Mouse (Mus musculus): Measurements from ENCODE around the gene Gm42688.

Gm42688 gene

GRCm38 (mm10) chr6:83084477-83084876 lies 16.9 kb upstream of the Gm42688 start:
- no peak for DNase-seq (ENCODE audit: low spot score)

GRCm38 (mm10) chr6:83086121-83087035 lies 15.0 kb upstream of the Gm42688 start, which contains the start of gene Lbx2:
Lbx2 (plus strand) TSS chr6:83086367.
- DNase-seq (ENCODE audit: low spot score), result peak; percentile 47

DNA sequence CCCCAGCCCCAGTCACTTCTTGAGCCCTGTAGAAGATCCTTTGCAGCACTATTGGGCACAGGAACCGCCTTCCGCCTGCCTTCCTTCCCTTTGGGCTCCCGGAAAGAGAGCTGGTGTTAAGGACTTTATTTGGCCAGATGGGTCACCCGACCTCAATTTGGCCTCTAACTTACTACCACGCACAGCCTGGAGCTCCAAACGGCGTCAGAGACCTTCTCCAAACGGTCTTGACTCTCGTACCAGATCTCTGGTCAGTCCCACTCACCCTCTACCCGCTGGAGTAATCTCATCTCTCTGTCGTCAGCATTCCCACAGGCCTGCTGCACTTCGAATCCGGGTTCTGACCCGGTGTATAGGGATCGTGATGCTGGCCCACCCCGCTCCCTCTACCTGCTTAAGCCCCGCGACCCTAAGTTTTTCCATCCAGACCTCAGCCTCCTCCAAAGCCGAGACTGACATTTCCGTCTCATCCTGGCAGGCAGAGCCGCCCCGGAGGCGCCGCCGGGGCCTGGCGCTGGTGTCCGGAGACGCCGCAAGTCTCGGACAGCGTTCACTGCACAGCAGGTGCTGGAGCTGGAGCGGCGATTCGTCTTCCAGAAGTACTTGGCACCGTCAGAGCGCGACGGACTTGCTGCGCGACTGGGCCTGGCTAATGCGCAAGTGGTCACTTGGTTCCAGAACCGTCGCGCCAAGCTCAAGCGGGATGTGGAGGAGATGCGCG lies 14.1 kb upstream of the Gm42688 start:
- DNase-seq (ENCODE audit: low spot score), result peak; percentile 46

DNA sequence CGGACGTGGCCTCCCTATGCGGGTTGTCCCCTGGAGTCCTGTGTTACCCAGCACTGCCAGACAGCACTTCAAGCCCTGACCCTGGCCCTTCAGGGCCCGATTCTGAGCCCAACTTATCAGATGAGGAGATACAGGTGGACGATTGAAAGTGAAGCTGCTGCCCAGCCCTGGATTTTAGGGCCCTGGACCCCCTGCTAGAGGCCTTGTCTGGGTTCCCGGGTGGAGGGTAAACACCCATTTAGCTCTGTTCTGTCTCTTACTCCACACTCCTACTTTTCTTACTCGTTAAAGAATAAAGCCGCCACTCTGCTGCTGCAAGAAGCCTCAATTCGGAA lies 13.5 kb upstream of the Gm42688 start:
- DNase-seq (ENCODE audit: low spot score), result no peak

DNA sequence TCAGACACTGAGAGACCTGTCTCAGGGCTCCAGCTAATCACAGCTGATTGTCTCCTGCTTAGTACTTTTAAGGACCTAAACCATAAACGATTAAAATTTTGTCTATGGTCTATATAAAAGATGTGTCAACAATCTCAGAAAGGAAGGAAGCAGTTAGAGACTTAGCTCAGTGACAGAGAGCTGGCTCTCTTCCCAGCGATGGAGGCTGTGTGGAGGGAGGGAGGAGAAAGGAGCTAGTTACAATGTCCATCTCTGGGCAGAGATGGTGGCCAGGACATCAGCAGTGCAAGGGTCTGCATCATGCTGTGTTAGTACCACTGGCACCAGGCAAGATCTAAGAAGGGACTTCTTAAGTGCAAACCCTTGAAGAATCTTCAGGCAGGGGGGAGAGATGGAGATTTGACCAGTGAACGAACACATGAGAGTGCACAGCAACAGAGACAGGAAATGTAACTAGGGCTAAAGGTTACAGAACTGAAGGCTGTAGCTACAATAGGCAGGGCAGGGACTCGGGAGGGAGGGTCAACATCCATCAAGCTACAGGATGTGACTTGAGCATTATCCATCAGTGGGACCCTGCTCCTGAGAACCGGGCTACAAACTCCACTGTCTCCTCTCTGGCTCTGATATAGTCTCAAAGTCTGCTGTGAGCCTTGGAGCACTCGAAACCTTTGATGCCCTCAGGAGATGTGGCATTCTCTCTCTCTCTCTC lies 8.8 kb upstream of the Gm42688 start:
- DNase-seq (ENCODE audit: low spot score), result no peak

DNA sequence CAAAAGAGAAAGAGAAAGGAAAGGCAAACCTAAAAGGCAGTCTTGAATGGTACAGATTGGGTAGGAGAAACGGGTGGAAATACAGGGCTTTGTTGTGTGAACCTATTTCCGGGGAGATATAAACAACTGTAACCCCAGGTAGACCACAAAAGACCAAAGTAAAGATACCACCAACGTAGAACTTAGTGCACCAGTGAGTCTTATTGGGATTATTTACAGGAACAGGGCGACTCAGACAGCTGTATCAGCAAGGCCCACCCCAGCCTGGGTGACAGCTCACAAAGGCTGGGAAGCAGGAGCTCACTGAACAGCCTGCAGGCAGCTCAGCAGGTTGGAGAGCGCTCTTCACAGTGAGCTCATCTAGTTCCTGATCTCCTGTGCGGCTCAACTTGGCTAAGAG lies 5.4 kb upstream of the Gm42688 start:
- DNase-seq (ENCODE audit: low spot score), result no peak

DNA sequence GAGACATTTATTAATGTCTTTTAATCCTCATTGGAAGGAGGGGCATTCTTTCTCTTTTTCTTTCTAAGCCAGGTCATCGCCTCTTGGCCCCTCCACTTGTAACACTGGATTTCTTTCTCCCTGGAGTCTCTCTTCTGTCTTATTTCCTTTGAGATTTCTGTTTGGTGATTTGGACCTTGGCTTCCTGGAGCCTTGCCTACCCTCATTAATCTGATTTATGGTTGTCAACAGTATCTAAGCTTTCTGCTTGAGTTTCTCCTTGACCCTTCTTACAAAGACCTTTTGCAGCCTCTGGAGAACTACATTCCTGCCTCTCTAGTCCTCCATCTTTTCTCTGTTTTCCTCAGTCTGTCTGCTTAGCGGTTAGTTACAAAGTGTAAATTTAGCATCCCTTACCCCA lies 3.0 kb upstream of the Gm42688 start:
- DNase-seq (ENCODE audit: low spot score), result no peak

DNA sequence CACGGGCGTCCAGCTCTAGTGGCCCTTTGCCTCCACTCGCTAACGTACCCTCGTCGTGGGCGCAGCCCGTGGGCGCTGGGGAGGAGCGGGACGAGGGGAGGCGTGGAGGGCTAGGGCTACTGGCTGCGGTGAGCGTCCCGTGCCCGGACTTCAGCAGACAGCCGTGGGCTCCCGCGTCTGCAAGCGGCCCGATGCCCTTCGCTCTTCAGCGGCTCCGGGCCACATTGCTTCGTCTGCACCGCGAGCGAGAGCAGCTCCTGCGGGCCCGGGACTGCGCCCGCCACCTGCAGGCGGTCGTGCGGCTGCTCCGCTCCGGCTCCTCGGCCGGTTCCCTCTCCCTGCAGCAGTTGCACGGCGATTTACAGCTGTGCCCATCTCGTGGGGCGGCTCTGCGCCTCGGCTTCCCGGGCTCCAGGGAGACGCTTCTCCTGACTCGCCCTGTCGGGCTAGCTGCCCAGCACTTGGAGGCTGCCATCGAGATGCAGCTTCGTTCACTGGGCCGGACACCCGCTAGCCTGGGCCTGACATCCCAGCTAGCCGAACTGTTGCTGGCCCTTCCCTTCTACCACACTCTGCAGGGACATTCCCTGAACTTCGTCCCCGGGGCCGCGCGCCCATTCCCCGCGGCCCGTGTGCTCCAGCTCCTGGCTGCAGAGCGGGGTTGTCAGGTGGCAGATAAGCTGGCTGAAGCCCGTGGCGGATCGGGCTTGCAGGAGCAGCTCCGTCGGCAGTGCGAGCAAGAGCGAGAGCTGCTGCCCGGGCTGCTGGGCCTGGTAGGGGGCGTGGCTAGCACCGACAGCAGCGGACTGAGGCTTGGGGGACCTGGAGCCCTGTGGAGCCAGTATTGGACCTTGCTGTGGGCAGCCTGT lies 505 bp downstream of the Gm42688 start:
- peak; percentile 73 for DNase-seq (ENCODE audit: low spot score)

DNA sequence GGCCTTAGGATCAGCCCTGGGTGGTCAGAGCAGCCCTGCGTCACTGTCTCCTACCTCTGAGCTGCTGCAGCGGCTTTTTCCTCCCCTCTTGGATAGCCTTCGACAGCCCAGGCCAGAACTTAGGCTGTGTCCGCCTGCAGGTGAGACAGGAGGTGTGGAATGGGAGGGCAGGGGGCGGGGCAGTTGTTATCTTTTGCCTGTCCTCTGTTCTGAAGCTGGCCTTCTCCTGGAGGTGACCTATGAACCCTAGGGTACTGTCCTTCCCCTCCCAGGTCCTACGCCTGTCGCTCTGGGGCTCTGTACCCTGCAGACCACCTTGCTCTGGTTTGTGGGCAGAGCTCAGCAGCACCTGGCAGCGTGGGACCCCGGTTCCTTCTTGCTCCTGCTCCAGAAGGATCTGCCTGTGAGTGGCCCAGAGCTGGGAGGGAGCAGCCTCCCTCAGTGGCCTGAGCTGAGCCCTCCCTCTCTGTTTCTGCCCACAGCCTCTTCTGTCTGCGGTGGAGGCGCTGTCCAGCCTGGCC lies 1.8 kb downstream of the Gm42688 start:
- no peak for DNase-seq (ENCODE audit: low spot score)

- no peak for DNase-seq (ENCODE audit: low spot score)
Measured at GRCm38 (mm10) chr6:83104158-83104557, 2.7 kb downstream of the Gm42688 start.

DNA sequence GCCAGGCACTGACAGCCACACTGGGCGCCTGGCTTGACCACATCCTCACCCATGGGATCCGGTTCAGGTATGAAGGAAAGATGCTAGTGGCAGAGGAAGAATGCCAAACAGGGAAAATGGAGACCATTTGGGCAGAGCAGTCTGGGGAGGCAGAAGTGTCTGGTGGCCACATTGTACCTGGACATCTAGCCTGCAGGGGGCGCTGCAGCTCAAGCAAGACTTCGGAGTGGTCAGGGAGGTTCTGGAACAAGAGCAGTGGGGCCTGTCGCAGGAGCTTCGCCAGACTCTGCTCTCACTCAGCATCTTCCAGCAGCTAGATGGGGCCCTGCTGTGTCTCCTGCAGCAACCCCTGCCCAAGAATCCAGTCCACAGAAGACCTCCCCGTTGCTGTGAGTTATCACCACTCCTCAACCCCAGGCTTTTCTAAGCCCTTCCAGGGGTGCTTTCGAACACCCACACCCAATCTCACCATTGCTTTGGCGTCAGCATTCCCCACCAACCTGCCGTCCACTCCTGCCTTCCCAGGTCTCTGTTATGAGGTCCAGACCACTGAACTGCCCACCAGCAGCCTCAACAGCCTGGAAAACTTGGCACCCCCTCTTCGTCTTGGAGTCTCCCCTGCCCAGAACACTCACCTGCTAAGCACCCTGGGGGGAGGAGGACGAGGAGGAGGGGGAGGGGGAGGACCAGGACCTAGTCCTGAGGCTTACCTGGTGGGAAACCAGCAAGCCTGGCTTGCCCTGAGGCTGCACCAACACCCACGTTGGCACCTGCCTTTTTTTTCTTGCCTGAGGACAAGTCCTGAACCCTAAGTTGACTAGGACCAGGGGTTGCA lies 6.4 kb downstream of the Gm42688 start:
- peak; percentile 77 for DNase-seq (ENCODE audit: low spot score)

DNA sequence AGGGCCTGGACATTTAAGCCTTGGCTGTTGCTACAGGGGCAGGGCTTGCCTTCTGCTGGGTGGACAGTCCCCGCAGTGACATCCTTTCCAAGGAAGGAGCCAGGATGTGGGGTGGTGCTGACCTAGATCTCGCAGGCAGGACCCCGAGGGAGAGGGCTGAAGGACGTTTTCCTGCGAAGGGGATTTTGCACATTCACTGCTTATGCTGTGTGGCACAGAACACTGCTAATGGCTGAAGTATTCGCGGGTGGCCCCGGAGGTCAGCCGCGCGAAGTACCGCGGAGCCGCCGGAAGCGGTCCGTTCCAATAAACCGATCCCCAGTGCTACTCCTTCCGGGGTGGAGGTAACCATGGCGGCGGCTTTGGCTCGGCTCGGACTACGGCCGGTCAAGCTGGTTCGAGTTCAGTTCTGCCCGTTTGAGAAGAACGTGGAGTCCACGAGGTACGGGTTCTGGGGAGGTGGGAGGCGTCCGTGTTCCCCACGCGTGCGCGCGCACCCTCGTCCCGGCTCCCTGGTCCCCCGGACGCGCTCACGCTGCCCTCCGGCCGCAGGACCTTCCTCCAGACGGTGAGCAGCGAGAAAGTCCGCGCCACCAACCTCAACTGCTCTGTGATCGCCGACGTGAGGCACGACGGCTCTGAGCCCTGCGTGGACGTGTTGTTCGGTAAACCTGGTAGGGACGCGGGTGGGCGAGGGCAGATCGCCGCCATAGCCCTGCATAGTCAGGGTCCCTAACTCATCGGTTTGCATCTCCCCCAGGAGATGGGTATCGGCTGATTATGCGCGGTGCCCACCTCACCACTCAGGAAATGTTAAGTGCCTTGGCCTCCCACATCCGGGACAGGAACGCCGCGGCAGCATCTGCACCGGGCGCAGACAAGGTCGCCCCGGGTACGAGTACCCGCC lies 7.6 kb downstream of the Gm42688 start, which contains the start of gene Mrpl53:
Gene Mrpl53, plus strand, starts transcription at position 279 of the 907 bp plus-strand sequence.
- peak; percentile 81 for DNase-seq (ENCODE audit: low spot score)

- DNase-seq (ENCODE audit: low spot score), result no peak
Measured at GRCm38 (mm10) chr6:83111510-83112136, 10.2 kb downstream of the Gm42688 start.

- peak; percentile 95 for DNase-seq (ENCODE audit: low spot score)
Measured at GRCm38 (mm10) chr6:83115011-83115671, 13.7 kb downstream of the Gm42688 start, which contains the start of gene Mogs. Mogs (plus strand) TSS chr6:83115496.

DNA sequence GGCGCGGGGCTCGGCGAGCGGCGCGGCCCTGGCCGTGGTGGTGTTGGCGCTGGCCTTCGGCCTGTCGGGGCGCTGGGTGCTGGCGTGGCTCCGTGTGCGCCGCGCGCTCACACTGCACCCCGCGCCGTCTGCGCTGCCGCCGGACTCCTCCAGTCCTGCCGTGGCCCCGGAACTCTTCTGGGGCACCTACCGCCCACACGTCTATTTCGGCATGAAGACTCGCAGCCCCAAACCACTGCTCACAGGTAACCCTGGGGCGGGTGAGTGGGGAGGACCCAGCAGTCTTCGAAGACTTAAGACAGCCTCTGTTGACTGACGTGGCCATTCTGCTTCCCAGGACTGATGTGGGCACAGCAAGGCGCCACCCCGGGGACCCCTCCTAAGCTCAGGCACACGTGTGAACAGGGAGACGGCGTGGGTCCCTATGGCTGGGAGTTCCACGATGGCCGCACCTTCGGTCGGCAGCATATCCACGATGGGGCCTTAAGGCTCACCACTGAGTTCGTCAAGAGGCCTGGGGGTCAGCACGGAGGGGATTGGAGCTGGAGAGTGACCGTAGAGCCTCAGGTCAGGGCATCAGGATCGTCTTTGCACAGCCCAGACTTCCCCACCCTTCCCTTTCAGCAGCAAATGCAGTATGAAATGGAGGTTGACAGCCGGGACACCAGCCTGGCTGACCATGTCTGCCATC lies 14.4 kb downstream of the Gm42688 start:
- no peak for DNase-seq (ENCODE audit: low spot score)

- DNase-seq (ENCODE audit: low spot score), result no peak
Measured at GRCm38 (mm10) chr6:83116373-83117164, 15.2 kb downstream of the Gm42688 start.

GRCm38 (mm10) chr6:83117165-83117438 lies 15.7 kb downstream of the Gm42688 start:
- no peak for DNase-seq (ENCODE audit: low spot score)
